Mouse (Mus musculus) gastrocnemius, postnatal 4 days (tissue): Measurements from ENCODE around the gene Gm11627. TPM values are rescaled to one million over a fixed set of nuclear protein-coding genes. Genes with fewer than 3 reads are reported as not detected.

Experiments used
- DNase-seq, 2 experiments: peaks; one replicate each; pipeline ENCODE4 v3.0.0; 2021 to 2022; ENCODE audit warnings: low spot score in 2 of 2, mixed read lengths in 2 of 2
- total RNA-seq, 2 experiments: library from RNA; stranded (reverse); gene quantifications; 2 replicates each; pipeline ENCODE4 v1.2.3; 2021

Gene Gm11627
- total RNA-seq, 2 experiments from 2014 or later = 2.1 to 2.8 TPM

DNA sequence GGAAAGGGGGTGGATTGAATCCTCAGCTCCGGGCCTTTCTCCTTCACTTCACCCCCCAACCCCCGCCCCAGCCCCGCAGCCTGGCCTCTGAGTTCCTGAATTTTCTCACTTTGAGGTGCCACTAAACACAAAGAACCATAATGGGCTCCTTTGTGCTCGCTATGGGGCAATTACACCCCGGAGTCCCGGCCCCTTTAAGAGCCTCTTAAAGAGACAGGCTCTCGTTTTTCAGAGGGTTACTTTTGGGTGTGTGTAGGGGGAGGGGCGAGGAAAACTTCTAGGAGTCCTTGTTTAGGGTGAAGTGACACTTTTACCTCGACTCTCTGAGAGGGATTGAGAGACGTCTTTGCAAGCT is 24.2 kb upstream of the Gm11627 start:
- DNase-seq = peak in 1 of 2 experiments; percentile 64

DNA sequence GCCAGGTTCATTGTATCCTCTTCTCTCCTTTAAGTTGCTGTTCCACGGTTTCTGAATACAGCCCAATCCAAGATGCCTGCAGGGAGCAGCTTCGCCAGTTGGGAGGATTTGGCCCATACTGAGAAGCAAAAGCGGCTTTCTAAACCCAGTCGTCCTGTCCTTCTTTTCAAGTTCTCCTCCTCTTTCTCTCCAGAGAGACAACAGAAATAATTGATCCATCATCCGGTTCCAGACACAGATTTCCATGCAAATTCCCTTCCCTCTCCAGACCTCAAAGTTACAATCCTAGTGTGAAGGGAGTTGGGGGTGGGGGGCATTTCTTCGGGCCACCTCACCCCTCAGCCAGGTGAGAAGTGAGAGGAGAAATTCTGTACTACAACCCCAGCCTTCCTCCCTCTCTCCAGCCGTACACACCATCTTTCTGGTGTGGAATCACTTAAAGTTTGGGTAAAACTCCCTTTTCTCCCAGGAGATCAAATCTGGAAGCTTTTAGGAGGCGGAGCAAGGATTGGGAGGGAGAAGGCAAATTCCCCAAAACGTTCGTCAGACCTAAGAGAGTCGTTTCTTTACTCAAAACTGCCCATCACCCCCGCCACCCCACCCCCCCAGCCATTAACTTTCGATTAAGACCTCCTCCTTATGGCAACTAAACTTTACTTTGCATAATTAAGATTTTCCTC is 23.7 kb upstream of the Gm11627 start:
- peak in 1 of 2 experiments; percentile 47 for DNase-seq

DNA sequence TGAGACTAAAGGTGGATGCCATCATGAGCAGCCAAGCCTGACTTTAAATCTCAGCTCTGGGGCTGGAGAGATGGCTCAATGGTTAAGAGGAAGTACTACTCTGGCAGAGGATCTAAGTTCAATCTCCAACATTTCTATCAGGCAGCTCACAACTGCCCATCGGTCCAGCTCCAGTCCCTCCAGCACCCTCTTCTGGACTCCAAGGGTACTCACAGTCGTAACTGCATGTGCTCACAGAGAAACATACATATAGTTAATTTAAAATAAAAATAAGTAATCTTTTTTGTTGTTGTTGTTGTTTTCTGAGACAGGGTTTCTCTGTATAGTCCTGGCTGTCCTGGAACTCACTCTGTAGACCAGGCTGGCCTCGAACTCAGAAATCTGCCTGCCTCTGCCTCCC is 20.7 kb upstream of the Gm11627 start:
- no peak for DNase-seq

DNA sequence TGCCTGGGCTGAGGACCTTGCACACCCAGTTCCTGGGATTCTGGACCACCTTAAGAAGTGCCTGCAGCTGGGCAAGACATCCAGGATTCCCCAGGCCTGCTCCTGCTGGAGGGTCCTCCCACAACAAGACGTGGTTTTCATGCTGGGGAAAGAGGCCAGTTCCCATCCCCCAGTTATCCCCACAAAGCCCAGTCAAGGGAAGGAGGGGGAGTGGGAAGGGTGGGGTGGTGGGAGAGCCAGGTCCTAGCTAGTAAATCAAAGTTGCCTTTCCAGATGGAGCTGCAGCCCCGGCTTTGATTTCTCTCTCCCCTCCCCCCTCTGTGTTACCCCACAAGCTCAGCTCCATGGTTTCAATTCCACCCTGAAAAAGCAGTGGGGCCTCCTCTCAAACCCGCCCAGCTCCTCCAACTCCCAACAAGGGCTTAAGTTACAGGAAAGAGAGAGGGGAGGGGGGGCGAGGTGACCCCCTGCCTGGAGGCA is 16.1 kb upstream of the Gm11627 start:
- DNase-seq = peak in 1 of 2 experiments; percentile 33

DNA sequence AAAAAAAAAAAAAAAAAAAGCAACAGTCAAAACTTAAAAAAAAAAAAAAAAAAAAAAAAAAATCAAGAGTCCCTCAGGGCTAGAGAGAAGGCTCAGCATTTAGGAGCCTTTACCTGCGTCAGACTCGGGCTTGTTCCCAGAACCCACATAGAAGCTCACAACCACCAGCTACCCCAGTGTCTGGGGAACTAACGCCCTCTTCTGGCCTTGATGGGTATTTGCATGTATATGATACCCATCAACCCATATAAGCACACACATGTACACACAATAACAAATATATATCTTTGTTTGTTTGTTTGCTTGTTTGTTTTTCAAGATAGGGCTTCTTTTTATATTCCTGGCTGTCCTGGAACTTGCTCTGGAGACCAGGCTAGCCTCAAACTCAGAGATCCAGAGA is 8.3 kb upstream of the Gm11627 start:
- no peak for DNase-seq

DNA sequence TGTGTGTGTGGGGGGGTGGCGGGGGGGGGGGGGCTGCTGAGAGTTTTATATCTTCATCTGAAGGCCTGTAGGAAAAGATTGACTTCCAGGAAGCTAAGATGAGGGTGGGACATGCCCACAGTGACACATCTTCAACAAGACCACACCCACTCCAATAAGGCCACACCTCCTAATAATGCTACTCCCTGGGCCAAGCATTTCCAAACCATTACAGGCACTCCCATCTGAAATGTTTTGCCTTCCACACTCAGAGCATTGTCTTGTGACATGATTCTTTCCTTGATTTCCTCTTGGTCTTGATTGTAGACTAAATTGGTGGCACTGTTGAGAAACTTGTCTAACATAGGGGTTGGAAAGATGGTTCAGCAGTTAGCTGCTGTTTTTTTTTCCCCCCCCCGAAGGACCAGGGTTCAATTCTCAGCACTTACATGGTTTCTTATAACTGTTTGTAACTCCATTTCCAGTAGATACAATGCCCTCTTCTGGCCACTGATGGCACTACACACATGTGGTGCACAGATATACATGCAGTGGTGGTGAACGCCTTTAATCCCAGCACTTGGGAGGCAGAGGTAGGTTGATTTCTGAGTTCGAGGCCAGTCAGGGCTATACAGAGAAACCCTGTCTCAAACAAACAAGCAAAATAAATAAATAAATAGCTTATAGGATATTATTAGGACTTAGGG is 7.3 kb upstream of the Gm11627 start:
- no peak for DNase-seq

DNA sequence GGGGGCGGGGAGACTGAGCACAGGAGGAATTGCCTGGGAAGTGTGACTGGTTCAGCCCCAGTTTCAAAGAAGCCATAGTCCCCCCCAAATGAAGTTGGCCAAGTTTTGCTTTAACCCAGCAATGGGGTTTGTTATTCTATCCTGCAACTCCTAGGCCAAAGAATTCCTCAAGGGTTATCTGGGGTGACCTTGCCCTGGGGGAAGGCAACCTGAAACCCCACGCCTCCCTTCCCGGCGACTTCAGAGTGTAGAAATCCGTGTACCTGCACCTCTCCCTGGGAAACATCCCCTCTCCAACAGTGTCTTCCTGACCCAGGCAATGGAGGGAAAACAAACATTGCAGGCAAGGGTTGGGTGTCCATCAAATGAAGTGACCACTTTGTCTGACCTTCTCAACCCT is 3.5 kb upstream of the Gm11627 start:
- DNase-seq = no peak

DNA sequence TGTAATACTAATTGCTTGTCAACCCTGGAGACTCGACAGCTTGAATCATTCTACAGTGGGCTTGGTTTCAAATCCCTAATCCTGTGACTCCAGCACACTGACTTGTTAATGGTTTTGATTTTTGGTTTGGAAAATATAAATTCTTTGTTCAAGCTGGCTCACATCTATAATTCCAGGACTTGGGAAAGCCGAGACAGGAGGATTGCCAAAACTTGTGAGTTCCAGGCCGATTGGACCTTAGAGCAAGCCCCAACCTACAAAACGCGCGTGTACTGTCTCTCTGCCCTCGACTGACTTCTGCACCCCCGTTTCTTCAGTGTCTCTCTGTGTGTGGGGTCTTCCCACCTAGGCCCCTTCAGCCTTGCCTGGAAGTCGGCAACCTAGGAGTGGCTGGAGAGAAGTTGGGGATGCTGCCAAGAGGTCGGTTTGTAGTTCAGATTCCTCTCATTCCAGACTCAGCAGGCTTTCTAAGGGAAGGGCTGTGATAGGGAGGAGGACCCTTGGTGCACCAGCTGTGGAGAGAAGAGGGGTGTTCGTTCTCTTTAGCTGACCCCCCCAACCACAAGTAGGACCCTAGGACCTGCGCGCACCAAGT is 2.9 kb upstream of the Gm11627 start:
- peak in 1 of 2 experiments; percentile 65 for DNase-seq

DNA sequence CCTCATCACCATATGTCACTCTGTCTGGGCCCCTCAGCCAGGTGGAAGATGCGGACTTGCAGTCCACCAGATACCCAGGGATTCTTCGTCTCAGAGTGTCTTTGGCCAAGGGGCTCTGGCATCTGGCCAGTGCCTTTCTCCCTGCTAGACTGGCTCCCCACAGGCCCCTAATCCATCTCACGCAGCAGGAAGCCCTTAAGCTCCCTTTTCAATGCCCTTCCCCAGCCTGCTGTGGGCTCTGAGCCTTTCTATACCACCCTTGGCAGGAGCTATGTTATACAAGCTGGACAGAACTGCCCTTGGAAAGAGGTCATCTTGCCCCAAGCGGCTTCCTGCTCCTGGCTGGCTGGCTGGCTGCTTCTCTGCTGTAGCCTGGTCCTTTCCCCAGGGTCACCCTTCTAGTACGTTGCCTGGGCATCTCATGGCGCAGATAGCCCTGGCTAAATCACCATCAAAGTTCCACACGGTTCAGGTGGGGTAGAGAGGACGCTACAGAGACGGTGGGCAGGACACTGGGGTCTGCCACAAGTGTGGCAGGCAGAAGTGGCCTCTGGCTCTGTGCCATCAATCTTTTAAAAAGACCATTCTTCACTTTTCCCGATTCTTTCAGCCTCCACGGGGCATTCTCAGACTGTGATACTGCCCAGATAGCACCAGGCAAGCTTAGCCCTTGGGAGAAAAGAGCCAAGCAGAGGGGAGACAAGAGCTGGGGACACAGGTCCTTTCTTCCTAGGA is 2.2 kb upstream of the Gm11627 start:
- DNase-seq = no peak

DNA sequence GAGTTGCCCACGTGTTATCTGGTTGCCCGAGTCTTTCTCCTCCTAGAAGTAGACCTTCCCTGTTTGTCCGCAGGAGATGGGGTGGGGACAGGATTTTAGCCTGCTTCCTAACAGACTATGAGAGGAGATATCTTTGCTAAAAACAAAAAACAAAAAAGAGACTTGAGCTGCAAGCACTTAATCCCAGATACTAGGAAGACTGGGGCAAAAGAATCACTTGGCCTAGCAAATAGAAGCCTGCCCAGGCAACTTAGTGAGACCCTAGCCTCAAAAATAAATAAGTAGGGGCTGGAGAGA is 721 bp upstream of the Gm11627 start:
- DNase-seq = no peak

DNA sequence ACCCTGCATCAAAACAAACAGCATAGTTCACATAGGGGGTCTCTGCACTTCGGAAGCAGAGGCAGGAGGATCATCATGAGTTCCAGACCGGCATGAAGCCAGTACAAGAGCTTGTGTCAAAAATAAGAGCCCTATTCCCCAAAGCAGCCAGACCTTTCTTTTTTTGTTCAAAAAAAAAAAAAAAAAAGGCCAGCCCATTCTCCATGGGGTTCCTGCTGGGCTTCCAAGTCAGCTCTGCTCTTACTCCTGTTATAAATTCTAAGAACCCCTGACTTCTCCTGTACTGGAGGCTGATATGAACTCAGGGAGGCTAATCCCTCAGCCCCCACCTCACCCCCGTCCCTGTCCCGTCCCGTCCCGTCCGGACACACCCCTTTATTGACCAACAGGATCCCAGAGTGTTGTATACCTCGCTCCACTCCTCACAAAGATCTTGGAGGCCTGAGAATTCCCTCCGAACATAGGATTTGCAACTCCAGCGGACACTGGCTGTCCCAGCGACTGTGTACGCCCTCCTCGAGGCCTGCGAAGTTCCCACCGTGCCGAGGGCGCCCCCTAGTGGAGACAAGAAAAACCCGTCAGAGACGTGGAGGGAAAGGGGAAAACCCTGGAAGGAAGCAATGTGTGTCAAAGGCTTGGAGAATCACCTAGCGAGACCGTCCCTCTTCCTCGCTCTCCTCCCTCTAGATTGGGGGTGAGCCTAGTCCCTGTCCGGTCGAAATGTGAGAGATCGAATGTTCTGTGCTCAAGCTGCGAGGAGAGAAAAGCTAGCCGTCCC is 731 bp downstream of the Gm11627 start:
- peak; percentile 85 to 87 for DNase-seq

DNA sequence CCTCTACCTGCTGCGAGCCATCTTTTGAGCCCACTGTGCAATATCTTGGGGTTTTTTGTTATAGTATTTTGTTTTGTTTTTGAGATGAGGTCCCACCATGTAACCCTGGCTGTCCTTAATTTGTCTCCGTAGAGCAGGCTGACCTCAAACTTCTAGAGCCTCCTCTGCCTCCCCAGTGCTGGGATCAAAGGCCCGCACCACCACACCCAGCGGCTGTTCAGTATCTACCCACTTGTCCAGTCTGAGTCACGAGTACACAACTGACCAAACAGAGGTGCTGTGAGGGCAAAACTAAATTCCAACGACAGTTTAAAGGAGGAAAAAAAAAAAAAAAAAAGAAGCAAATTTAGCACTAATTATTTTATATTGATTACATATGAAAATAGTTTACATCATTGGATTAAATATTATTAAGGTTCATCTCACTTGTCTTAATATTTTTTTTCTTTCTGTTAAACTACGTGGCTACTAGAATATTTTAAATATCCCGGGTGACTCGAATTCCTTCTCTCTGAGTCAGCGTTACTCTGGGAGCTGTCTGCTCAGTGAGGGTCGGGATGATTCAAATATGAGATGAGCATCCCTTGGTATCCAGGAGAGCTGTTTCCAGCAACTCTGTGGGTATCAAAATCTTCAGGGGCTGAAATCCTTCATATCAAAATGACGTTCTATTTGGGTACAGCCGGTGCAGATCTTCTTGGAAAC is 3.1 kb downstream of the Gm11627 start:
- no peak for DNase-seq

DNA sequence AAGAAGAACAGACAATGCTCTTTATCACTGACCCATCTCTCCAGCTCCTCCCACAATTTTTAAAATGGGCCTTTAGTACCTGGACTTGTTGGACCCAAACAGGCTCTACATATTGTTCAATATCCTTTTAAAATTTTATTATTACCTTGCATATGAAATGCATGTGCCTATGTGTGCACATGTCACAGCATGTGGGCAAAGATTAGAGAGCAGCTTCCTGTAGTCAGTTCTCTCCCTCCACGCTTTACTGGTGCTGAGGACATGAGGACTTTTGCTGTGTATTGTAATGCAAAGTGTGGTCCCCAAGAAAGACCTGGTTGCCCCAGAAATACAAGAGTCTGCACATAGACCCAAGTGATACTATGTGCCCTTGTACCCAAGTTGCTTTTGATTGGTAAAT is 4.2 kb downstream of the Gm11627 start:
- DNase-seq = no peak

DNA sequence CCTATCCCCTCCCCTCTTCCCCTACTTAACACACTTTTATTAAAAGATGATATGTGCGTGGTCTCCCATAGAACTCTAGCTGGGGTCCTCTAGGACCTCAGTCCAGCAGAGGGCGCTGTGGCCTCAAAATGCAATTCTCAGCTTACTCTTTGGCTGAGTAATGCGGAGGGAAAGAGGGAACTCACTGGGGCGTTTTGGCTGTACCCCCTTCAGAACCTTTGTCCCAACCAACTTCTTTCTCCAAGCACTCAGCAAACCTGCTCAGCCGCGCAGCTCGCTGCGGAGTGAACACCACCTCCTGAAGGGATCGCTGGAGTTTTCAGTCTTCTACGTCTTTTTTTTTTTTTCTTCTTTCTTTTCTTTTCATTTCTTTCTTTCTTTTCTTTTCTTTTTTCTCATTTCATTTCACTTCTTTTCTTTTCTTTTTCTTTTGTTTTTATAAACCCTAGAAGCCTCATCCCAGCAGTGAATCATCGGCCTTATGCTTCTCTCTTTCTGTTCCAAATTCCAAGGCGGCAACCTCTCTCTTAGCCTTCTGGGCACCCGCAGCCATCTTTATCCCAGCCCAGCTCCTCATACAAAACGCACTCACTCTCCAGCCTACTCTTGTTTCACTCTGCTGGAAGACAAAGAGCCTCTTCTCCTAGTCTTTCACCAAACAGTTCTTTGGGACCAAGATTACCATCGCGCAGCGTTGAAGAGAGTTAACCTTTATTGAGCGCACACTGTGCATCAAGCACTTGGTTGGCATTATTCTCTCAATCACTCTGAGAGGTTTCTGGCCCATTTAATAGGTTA is 6.2 kb downstream of the Gm11627 start:
- peak; percentile 78 to 87 for DNase-seq

DNA sequence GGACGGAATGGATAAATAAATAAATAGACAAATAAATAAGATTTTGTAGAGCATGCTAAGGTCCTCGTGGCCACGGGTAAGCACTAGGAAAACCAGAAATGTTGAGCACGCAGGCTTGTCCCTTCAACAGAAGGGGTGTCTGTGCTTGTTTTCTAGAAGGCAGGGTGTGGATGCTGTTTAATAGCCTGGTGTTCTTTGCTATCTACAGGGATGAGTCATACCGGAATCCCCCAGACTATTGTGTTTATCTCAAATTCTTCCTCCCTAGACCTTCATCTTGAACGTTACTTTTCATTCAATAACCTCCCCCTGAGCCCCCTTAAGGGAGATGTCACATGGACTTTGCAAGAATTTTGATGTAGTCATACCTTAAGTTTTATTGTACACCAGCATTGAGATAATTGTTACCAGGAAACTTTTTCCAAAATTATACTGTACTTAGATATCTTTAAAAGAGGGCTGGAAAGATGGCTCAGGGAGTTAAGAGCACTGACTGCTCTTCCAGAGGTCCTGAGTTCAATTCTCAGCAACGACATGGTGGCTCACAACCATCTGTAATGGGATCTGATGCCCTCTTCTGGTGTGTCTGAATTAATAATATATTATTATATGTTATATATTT is 10.4 kb downstream of the Gm11627 start:
- DNase-seq = no peak

DNA sequence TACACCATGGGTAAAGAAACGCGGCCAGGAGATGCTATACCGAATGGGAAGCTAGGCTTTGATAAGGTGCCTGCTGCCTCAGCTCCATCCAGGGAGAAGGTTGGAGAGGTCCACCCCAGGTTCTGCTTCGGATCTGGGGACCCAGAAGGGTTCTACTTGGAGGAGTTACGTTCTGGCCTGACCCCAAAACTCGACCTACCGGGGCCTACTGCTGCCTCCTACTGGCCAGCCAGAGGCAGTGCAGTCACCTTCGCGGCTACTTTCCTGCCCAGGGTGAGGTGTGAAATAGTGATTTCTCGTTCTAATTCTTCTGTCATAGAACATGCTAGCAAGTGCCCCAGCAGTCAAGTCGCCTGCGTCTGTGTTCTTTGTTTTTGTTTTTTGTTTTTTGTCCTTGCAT is 11.1 kb downstream of the Gm11627 start:
- DNase-seq = no peak

DNA sequence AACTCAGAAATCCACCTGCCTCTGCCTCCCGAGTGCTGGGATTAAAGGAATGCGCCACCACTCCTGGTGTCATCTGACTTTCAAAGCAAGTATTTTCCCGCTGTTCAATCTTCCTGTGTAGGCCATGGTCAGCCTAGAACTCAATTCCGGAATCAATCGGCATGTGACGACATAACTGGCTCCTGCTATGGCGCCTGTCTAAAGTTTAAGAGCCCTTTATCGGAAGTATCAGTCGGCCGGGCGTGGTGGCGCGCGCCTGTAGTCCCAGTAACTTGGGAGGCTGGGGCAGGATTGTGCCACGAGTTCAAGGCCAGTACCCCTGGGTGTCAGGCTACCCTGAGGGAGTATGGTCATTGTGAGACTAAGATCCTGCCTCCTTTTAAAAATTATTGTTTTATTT is 11.5 kb downstream of the Gm11627 start:
- no peak for DNase-seq

DNA sequence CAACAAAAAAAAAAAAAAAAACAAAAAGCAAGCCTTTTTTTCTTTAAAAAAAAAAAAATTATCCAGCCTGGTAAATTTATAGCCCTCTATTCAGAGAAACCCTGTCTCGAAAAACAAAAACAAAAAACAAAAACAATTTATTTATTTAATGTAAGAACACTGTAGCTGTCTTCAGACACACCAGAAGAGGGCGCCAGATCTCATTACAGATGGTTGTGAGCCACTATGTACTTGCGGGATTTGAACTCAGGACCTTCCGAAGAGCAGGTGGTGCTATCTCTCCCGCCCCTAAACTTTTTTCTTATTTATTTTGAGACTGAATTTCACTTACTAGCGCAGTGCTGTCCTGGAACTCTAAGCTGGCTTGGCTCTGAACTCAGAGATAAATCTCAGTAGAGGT is 12.1 kb downstream of the Gm11627 start:
- DNase-seq = no peak

DNA sequence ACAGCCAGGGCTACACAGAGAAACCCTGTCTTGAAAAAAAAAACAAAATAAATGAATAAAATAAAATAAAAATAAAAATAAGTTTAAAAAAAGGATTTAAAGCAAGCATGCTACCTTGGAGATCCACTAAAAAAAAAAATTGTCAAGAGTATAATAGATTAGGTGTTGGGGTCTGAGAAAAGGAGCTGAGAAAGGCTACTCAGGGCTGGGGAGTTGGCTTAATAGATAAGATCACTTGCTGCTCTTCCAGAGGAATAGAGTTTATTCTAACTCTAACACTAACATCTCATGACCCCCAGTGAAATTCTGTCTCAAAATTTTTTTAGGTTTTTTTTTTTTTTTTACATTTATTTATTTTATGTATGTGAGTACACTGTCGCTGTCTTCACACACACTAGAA is 13.0 kb downstream of the Gm11627 start:
- no peak for DNase-seq
